Mouse (Mus musculus): ENCODE measurements at regions not wholly inside any gene's neighbourhood (a gene's known extent, or its start where the extent isn't known, plus 50 kb on each side); places are given as distances from the start of the nearest gene placed in this dataset.

DNA sequence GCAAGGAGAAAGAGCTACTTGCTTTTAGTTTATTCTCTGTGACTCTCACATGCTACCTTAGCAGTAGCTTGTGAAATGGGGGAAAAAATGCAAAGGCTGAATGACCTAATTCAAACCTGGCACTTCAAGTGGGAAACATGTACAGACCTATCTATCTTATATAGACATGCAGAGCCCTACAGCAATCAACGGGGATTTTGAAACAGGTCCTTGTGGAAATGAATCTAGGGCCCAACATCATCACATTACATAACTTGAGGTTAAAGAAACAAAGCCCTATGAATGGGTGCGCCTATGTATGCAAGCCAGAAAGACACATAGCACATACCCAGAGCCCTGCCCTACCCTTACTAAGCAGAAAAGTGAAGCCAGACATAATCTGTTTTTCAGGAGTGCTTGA, 371.8 kb upstream of the A1bg start:
- TF ChIP-seq CTCF (IDR thresholded peaks at IDR 0.05; ENCODE audit: extremely low read depth, insufficient read depth, low read length) (no peak), POLR2A (IDR thresholded peaks at IDR 0.05; ENCODE audit: extremely low read depth, insufficient read depth, low read length) (no peak)
